Mouse (Mus musculus) forebrain, embryonic 10.5 days (tissue): ENCODE measurements around the gene H2-M10.1. TPM values are rescaled to one million over a fixed set of nuclear protein-coding genes. Genes with fewer than 3 reads are reported as not detected.

Experiments
- DNase-seq: peaks from one replicate; pipeline ENCODE4 v3.0.0-alpha.2; 2017; ENCODE audit warnings: low spot score; ENCODE audit errors: extremely low spot score
- H3K27ac ChIP-seq: fragments of 300-500 bp; sonication (generic); 2 replicates; pipeline ENCODE4 v1.5.1; 2016; ENCODE audit warnings: mild to moderate bottlenecking
- H3K27me3 ChIP-seq: fragments of 300-500 bp; sonication (generic); 2 replicates; pipeline ENCODE4 v1.6.1; 2016; ENCODE audit warnings: mild to moderate bottlenecking; ENCODE audit not compliant: poor library complexity, severe bottlenecking
- H3K36me3 ChIP-seq: fragments of 300-500 bp; sonication (generic); replicated peaks from 2 replicates; pipeline ENCODE4 v1.6.1; 2016; ENCODE audit warnings: mild to moderate bottlenecking, moderate library complexity
- H3K4me1 ChIP-seq: fragments of 300-500 bp; sonication (generic); 2 replicates; pipeline ENCODE4 v1.6.1; 2016
- H3K4me3 ChIP-seq: fragments of 300-500 bp; sonication (generic); 2 replicates; pipeline ENCODE4 v1.5.1; 2016; ENCODE audit warnings: mild to moderate bottlenecking, moderate library complexity
- H3K9me3 ChIP-seq: fragments of 300-500 bp; sonication (generic); 2 replicates; pipeline ENCODE4 v1.6.1; 2016; ENCODE audit warnings: mild to moderate bottlenecking, moderate library complexity
- WGBS: fragments of 180-500 bp; shearing (Covaris S2); methylation state at CpG from one replicate; pipeline ENCODE4 v1.1.7; 2016; 5-methylcytosine and 5-hydroxymethylcytosine counted together
- polyA plus RNA-seq: library from polyadenylated mRNA; unstranded; fragments of >200 nt; fragmentation: Nextera tagmentation; extraction: Ambion mirVana; gene quantifications from 2 replicates; pipeline ENCODE4 v1.2.1, GENCODE M21; 2016

Gene H2-M10.1
- polyA plus RNA-seq, 1 experiment from 2014 or later: not detected

- H3K36me3 ChIP-seq: peaks cover 69% of the 10 kb centered on the region
- no peak overlapping the region for H3K4me3 ChIP-seq
- DNase-seq: no peak
- no peak overlapping the region for H3K27ac ChIP-seq
- H3K27me3 ChIP-seq: no peaks in the 10 kb centered on the region
- H3K9me3 ChIP-seq: no peaks in the 10 kb centered on the region
- WGBS: 94% methylated on average over 4 of the region's 4 CpGs
- H3K4me1 ChIP-seq: peaks cover 30% of the 10 kb centered on the region
Observed at GRCm38 (mm10) chr17:36274776-36275175, 51.2 kb downstream of the H2-M10.1 start.

- Histone ChIP-seq H3K27ac (no peak overlapping the region), H3K36me3 (peaks cover 60% of the 10 kb centered on the region), H3K4me1 (peaks cover 32% of the 10 kb centered on the region), H3K4me3 (no peak overlapping the region), H3K9me3 (no peaks in the 10 kb centered on the region), H3K27me3 (no peaks in the 10 kb centered on the region)
- no peak for DNase-seq
- 93% methylated on average over 4 of the region's 4 CpGs for WGBS
Observed at GRCm38 (mm10) chr17:36273796-36274195, 52.2 kb downstream of the H2-M10.1 start.

Other genes with a start within 250 kb of the H2-M10.1 start
- not detected in 2 replicates for gene Gm19684, start 204.5 kb downstream of the H2-M10.1 start, polyA plus RNA-seq
- gene Gm7030, start 196.7 kb downstream of the H2-M10.1 start, polyA plus RNA-seq: not detected in 2 replicates
- not detected in 2 replicates for gene Gm8909, start 157.6 kb downstream of the H2-M10.1 start, polyA plus RNA-seq
- not detected in 2 replicates for gene H2-T3, start 135.9 kb downstream of the H2-M10.1 start, polyA plus RNA-seq
- 94.4 and 98.2 TPM in 2 replicates for gene Rpp21, start 68.1 kb downstream of the H2-M10.1 start, polyA plus RNA-seq
- 20.5 and 23.9 TPM in 2 replicates for gene Trim39, start 53.9 kb downstream of the H2-M10.1 start, polyA plus RNA-seq
- gene H2-M10.2, start 39.7 kb downstream of the H2-M10.1 start, polyA plus RNA-seq: 0.21 TPM in 1 of 2 replicates, not detected in the other
- gene H2-M10.3, start 42.3 kb upstream of the H2-M10.1 start, polyA plus RNA-seq: not detected in 2 replicates
- gene H2-M10.4, start 136.2 kb upstream of the H2-M10.1 start, polyA plus RNA-seq: not detected in 2 replicates
- gene H2-M11, start 220.9 kb upstream of the H2-M10.1 start, polyA plus RNA-seq: not detected in 2 replicates